Mouse (Mus musculus): Measurements from ENCODE around the gene Aqr. TPM values are rescaled to one million over a fixed set of nuclear protein-coding genes. Genes with fewer than 3 reads are reported as not detected.

Gene Aqr
- polyA plus RNA-seq, 1 experiment from 2014 or later = 45.1 TPM

GRCm38 (mm10) chr2:114130657-114131056, 56.2 kb downstream of the Aqr start:
- Histone ChIP-seq H3K9ac (no peak overlapping the region), H3K4me2 (replicated peaks) (no peak overlapping the region), H3K4me3 (no peak overlapping the region), H3K27ac (no peak overlapping the region), H3K27me3 (no peaks in the 10 kb centered on the region), H3K9me3 (no peaks in the 10 kb centered on the region), H3K36me3 (peaks cover 76% of the 10 kb centered on the region), H3K4me1 (no peaks in the 10 kb centered on the region)
- ATAC-seq (ENCODE audit: low FRiP score, low read depth) = no peak
- 94% methylated on average over 13 of the region's 13 CpGs for WGBS

- no peaks in the 10 kb centered on the region for H3K4me1 ChIP-seq
- H3K9me3 ChIP-seq = no peaks in the 10 kb centered on the region
- H3K9ac ChIP-seq = no peak overlapping the region
- H3K27ac ChIP-seq = no peak overlapping the region
- 88% methylated on average over 4 of the region's 4 CpGs for WGBS
- H3K4me2 ChIP-seq (replicated peaks) = no peak overlapping the region
- no peak for ATAC-seq (ENCODE audit: low FRiP score, low read depth)
- H3K4me3 ChIP-seq = no peak overlapping the region
- H3K36me3 ChIP-seq = peaks cover 82% of the 10 kb centered on the region
- H3K27me3 ChIP-seq = no peaks in the 10 kb centered on the region
Observed at GRCm38 (mm10) chr2:114123304-114123703, 63.5 kb downstream of the Aqr start.

- H3K4me1 ChIP-seq = no peaks in the 10 kb centered on the region
- H3K36me3 ChIP-seq = peaks cover 77% of the 10 kb centered on the region
- no peak overlapping the region for H3K4me3 ChIP-seq
- H3K4me2 ChIP-seq (replicated peaks) = no peak overlapping the region
- H3K27ac ChIP-seq = no peak overlapping the region
- no peaks in the 10 kb centered on the region for H3K9me3 ChIP-seq
- 78% methylated on average over 7 of the region's 7 CpGs for WGBS
- no peaks in the 10 kb centered on the region for H3K27me3 ChIP-seq
- H3K9ac ChIP-seq = no peak overlapping the region
- no peak for ATAC-seq (ENCODE audit: low FRiP score, low read depth)
Observed at GRCm38 (mm10) chr2:114119451-114119850, 67.4 kb downstream of the Aqr start.

- H3K4me2 ChIP-seq (replicated peaks) = no peak overlapping the region
- no peak overlapping the region for H3K4me3 ChIP-seq
- WGBS = 92% methylated on average over 3 of the region's 3 CpGs
- no peaks in the 10 kb centered on the region for H3K4me1 ChIP-seq
- no peaks in the 10 kb centered on the region for H3K27me3 ChIP-seq
- H3K9me3 ChIP-seq = no peaks in the 10 kb centered on the region
- no peak overlapping the region for H3K9ac ChIP-seq
- H3K36me3 ChIP-seq = peaks cover 73% of the 10 kb centered on the region
- no peak overlapping the region for H3K27ac ChIP-seq
- no peak for ATAC-seq (ENCODE audit: low FRiP score, low read depth)
Observed at GRCm38 (mm10) chr2:114117665-114118064, 69.2 kb downstream of the Aqr start.

GRCm38 (mm10) chr2:114117235-114117634, 69.6 kb downstream of the Aqr start:
- H3K36me3 ChIP-seq = peaks cover 73% of the 10 kb centered on the region
- WGBS = 93% methylated on average over 3 of the region's 3 CpGs
- no peak for ATAC-seq (ENCODE audit: low FRiP score, low read depth)

GRCm38 (mm10) chr2:114115563-114115962, 71.3 kb downstream of the Aqr start:
- Histone ChIP-seq H3K27me3 (no peaks in the 10 kb centered on the region), H3K4me2 (replicated peaks) (no peak overlapping the region), H3K27ac (no peak overlapping the region), H3K9me3 (no peaks in the 10 kb centered on the region), H3K36me3 (peaks cover 65% of the 10 kb centered on the region), H3K4me1 (no peaks in the 10 kb centered on the region), H3K9ac (no peak overlapping the region), H3K4me3 (no peak overlapping the region)
- WGBS = 95% methylated on average over 4 of the region's 4 CpGs
- ATAC-seq (ENCODE audit: low FRiP score, low read depth) = no peak

More at GRCm38 (mm10) chr2:114117235-114117634, 69.6 kb downstream of the Aqr start:
- Histone ChIP-seq H3K27ac (no peak overlapping the region), H3K9me3 (no peaks in the 10 kb centered on the region), H3K27me3 (no peaks in the 10 kb centered on the region), H3K4me1 (no peaks in the 10 kb centered on the region), H3K4me3 (no peak overlapping the region), H3K4me2 (replicated peaks) (no peak overlapping the region), H3K9ac (no peak overlapping the region)

- Histone ChIP-seq H3K9ac (no peak overlapping the region), H3K4me2 (replicated peaks) (no peak overlapping the region), H3K9me3 (no peaks in the 10 kb centered on the region), H3K27me3 (no peaks in the 10 kb centered on the region), H3K27ac (no peak overlapping the region), H3K4me1 (no peaks in the 10 kb centered on the region), H3K4me3 (no peak overlapping the region), H3K36me3 (peaks cover 83% of the 10 kb centered on the region)
- no peak; the same call in 1 of the 2 replicates for ATAC-seq (ENCODE audit: low FRiP score, low read depth)
- WGBS = 90% methylated on average over 23 of the region's 23 CpGs
Observed at GRCm38 (mm10) chr2:114107288-114108278, 79.2 kb downstream of the Aqr start.

- Histone ChIP-seq H3K27me3 (no peaks in the 10 kb centered on the region), H3K27ac (no peak overlapping the region), H3K4me1 (no peaks in the 10 kb centered on the region), H3K4me3 (no peak overlapping the region), H3K9ac (no peak overlapping the region), H3K36me3 (peaks cover 85% of the 10 kb centered on the region), H3K9me3 (no peaks in the 10 kb centered on the region), H3K4me2 (replicated peaks) (no peak overlapping the region)
- 95% methylated on average over 8 of the region's 8 CpGs for WGBS
- ATAC-seq (ENCODE audit: low FRiP score, low read depth) = no peak
Observed at GRCm38 (mm10) chr2:114106383-114106782, 80.4 kb downstream of the Aqr start.

- Histone ChIP-seq H3K27ac (no peak overlapping the region), H3K27me3 (no peaks in the 10 kb centered on the region), H3K4me3 (no peak overlapping the region), H3K4me1 (peaks cover 4% of the 10 kb centered on the region; the same call in 1 of the 2 replicates), H3K9me3 (no peaks in the 10 kb centered on the region), H3K9ac (no peak overlapping the region), H3K36me3 (peaks cover 82% of the 10 kb centered on the region), H3K4me2 (replicated peaks) (no peak overlapping the region)
- WGBS = 84% methylated on average over 3 of the region's 3 CpGs
- no peak for ATAC-seq (ENCODE audit: low FRiP score, low read depth)
Observed at GRCm38 (mm10) chr2:114102471-114102870, 84.4 kb downstream of the Aqr start.

- Histone ChIP-seq H3K4me2 (replicated peaks) (no peak overlapping the region), H3K9ac (no peak overlapping the region), H3K4me1 (peaks cover 4% of the 10 kb centered on the region; the same call in 1 of the 2 replicates), H3K9me3 (no peaks in the 10 kb centered on the region), H3K27ac (no peak overlapping the region), H3K36me3 (peaks cover 68% of the 10 kb centered on the region), H3K4me3 (no peak overlapping the region), H3K27me3 (no peaks in the 10 kb centered on the region)
- WGBS = 82% methylated on average over 9 of the region's 9 CpGs
- ATAC-seq (ENCODE audit: low FRiP score, low read depth) = peak; percentile 66; the same call in 1 of the 2 replicates
Observed at GRCm38 (mm10) chr2:114100834-114101233, 86.0 kb downstream of the Aqr start.

- H3K4me3 ChIP-seq = no peak overlapping the region
- no peaks in the 10 kb centered on the region for H3K27me3 ChIP-seq
- no peaks in the 10 kb centered on the region for H3K9me3 ChIP-seq
- no peak for ATAC-seq (ENCODE audit: low FRiP score, low read depth)
- peaks cover 59% of the 10 kb centered on the region for H3K36me3 ChIP-seq
- H3K4me1 ChIP-seq = peaks cover 4% of the 10 kb centered on the region; the same call in 1 of the 2 replicates
- 86% methylated on average over 3 of the region's 3 CpGs for WGBS
- no peak overlapping the region for H3K9ac ChIP-seq
- no peak overlapping the region for H3K4me2 ChIP-seq (replicated peaks)
- no peak overlapping the region for H3K27ac ChIP-seq
Observed at GRCm38 (mm10) chr2:114099816-114100215, 87.0 kb downstream of the Aqr start.

GRCm38 (mm10) chr2:114099109-114099508, 87.7 kb downstream of the Aqr start:
- H3K4me3 ChIP-seq = no peak overlapping the region
- H3K9ac ChIP-seq = no peak overlapping the region
- H3K27ac ChIP-seq = no peak overlapping the region
- no peak for ATAC-seq (ENCODE audit: low FRiP score, low read depth)
- 94% methylated on average over 5 of the region's 5 CpGs for WGBS
- no peaks in the 10 kb centered on the region for H3K9me3 ChIP-seq
- peaks cover 4% of the 10 kb centered on the region; the same call in 1 of the 2 replicates for H3K4me1 ChIP-seq
- no peak overlapping the region for H3K4me2 ChIP-seq (replicated peaks)
- no peaks in the 10 kb centered on the region for H3K27me3 ChIP-seq
- peaks cover 52% of the 10 kb centered on the region for H3K36me3 ChIP-seq

Measured in limb, embryonic 13.5 days (tissue).